Mouse (Mus musculus) G1E-ER4 (cell line): Measurements from ENCODE around the gene Kcnj15. TPM values are rescaled to one million over a fixed set of nuclear protein-coding genes. Genes with fewer than 3 reads are reported as not detected.

Source experiments
- GATA1 ChIP-seq: IDR thresholded peaks from one replicate; pipeline ENCODE4 v1.8.0; 2012; ENCODE audit warnings: low read length, inconsistent platforms
- polyA plus RNA-seq: library from polyadenylated mRNA; stranded (reverse); fragments of >175 nt; gene quantifications from 2 replicates; pipeline ENCODE4 v1.2.3, GENCODE M21; 2012

The Kcnj15 gene
- polyA plus RNA-seq, 1 experiment: not detected

GRCm38 (mm10) chr16:95321945-95322625 is 64.7 kb downstream of the Kcnj15 start:
- TF ChIP-seq GATA1: no peak

GRCm38 (mm10) chr16:95332159-95332558 is 74.8 kb downstream of the Kcnj15 start:
- no peak for TF ChIP-seq GATA1

DNA sequence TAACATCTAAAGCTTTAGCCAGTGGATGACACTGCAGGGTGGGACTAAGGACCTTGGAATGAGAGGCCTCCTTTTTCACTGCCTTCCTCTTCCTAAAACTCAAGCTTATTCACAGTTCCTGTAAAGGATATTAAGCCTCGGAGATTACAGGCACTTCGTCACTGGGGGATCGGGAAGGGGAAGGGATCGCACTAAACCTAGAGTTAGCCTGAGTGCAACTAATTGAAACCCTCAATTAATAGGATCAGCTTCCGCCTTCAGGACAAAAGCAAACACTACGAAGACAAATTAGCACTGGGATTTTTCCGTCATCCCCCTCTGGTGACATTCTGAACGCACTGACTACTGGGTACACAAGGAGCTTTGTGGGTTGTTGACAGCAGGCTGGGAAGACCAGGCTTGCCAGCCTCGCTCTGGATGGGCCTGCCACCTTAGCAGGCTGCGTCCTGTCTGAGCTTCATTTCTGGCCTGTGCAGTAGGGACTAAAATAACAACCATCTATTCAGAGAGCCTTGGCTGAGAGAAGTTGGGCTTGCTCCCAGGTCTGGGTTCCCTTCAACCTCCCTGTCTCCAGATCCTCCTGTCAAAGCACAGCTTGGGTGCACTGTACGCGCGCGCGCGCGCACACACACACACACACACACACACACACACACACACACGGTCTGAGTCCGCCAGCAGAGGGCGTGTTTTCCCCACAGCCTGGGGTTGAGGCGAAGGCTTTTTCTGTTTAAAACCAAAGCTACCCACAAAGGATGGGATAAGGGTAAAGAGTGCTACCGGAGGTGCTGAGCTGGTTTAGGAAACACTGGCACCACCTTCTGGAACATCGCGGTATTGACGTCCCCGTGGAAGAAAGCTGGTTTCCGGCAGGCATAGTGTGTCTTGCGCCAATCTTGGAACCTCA is 83.8 kb downstream of the Kcnj15 start:
- TF ChIP-seq GATA1: no peak

- no peak for TF ChIP-seq GATA1
These were observed 84.7 kb downstream of the Kcnj15 start for GRCm38 (mm10) chr16:95342030-95342429.

DNA sequence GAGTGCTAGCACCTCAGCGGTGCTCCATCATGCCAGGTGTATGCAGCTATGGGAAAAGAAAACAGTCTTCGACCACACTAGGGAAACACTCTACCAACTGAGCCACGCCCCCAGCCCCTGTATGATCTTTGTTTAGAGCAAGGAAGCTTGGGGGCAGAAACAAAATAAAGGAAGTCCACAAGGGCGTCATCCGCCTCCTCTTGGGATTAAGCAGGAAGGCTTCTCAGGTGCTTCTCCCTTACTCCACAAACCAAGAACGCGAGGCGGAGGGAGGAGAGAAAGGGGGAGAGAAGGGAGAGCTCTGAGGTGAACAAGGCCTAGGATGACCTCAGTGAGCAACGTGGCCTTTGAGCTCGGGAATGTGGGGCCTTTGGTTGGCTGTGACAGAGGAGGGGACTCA is 87.6 kb downstream of the Kcnj15 start:
- TF ChIP-seq GATA1: no peak

DNA sequence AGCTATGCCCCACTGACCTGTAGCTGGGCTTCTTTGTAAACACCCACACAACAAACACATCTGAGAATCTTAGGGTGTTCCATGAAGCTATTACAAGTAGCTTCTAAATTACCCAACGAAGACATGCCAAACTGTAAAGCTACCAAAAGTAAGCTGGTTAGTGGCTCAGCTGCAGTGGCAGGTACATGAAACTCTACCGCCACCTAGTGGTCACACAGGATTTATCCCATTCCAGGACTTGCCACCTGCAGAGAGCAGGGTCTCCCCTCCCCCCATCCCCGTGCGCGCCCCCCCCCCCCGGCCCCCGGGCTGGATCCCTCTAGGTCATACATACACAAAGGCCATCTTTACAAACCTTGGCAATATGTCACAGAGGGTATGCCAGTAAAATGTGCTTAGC is 88.5 kb downstream of the Kcnj15 start:
- TF ChIP-seq GATA1: no peak

DNA sequence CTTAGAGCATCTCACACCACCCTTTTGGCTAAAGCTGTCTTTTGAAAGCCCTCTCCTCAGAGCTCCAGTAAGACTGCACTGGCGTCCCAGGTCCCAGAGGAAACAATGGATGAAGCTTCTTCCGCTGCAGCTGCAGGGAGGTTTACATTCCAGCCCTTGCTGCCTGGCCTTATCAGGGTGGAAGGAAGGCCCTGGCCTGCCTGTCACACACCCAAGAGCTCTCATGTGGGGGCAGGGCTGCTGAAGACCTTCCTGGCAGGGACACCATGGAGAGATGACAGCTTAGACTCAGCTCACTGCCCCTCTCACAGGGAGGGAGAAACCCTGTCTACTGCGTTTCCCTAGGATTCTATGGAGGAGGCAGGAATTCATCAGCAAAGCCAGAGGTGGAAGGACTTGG is 89.8 kb downstream of the Kcnj15 start:
- TF ChIP-seq GATA1: no peak

DNA sequence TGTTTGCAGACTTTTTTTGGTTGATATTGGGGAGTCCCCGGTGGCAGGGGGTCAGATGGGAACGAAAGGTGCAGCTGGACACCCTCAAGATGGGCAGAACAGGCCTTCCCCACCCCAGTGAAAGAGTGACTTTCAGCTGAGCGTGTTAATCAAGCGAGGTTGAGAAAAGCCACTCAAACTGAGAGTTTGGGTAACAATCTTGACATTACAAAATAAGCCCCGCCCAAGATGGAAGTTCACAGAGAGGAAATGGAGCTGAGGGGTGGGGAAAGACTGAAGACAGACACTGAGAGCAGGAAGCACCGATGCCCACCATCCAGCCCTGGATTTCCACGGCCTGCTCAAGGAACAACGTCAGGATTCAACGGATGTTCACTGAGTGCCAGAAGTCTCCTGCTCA is 91.2 kb downstream of the Kcnj15 start:
- TF ChIP-seq GATA1: no peak

DNA sequence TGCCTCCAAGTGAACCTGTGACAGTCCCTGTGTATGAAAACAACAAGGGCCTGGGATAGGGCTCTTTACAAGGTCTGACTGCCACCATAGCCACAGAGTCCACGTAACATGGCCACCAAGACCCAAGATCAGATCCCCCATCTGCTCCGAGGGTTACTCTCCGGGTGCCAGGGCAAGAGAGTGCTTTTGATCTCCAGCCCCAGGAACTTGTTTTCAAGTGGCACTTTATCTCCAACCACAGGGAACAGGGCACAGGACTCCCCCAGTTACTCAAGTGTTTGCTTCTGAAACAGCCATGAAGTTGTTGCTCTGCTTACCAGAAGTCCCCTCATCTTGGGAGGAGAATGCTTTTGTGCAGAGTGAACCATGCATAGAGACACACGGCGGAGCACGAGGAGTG is 92.0 kb downstream of the Kcnj15 start:
- TF ChIP-seq GATA1: no peak

DNA sequence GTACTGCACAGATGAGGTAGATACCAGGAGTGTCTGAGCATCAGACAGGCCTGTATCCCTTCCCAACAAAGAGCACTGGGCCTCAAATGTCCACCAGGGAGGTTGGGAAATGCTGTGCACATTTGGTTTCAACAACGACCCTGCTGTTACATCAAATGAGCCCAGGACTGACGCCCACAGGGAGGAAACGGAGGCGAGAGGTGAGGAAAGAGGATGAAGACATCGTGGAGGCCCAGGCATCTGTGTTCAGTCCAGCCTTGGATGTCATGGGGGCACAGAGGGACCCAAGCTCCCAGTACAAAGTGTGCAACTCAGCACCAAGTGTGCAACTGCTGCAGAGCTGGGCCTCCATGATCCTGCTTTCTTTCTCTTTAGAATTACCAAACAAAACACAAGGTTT is 92.4 kb downstream of the Kcnj15 start:
- no peak for TF ChIP-seq GATA1
